Mouse (Mus musculus): ENCODE results near the gene Gfer.

DNA sequence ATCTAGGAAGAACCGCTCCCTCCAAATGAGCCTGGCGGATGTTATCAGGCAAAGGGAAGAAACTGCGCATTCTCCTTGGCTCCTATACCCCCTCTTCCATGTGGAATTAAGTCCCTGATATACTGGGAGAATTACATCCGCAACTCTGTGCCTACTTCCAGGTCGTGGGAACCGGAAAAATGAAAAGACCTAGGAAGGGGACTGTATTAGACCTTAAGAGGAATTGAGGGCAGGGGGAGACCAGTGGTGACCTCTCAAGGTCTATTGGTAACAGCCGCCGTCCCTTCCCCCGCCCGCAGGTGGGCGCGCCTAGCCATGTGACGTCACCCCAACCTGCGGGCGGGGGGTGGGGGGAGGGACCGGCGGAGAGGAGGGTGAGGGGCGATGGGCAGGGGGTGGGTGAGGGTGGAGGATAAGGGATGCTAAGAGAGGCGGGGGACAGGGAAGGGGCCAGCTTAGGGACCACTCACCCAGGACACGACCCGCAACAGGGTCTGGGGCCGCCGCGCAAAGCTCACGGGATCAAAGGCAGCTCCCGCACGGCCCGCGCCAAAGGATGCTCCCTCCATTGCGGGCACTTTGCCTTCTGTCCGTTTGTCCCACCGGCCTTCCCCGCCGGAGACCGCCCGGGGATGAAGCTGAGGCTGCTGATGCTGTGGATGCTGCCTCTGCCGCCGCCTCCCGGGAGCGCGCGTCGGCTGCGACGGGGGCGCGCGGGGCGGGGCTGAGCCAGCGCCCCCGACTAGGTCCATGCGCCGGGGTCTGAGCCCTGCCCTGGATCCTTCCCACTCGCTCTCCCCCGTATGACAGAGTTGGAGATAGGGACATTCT, 6.5 kb downstream of the Gfer start, which contains the start of gene Syngr3:
- no peak for TF ChIP-seq CTCF (IDR thresholded peaks at IDR 0.05; ENCODE audit: low read depth)
- TF ChIP-seq EP300 (optimal IDR thresholded peaks at IDR 0.05), result no peak

All from stomach, postnatal 0 days (tissue).